In genomic region chr6:88815489-88815888, GRCm38 (mm10) we compare ENCODE assay signal across 21 mouse cellular contexts. TPM values are rescaled to one million over a fixed set of nuclear protein-coding genes. Genes with fewer than 3 reads are reported as not detected.
DNase-seq lines count a peak whose midpoint lies in the region; ATAC-seq and TF ChIP-seq lines count a peak whose summit lies in the region.
"Had no signal": no experiment of that assay in that cellular context is flagged by ENCODE, and none has a peak within 500 bp of the region (broad histone marks: within the 10 kb centered on the region; RNA-seq: fewer than 3 reads in every experiment).

No protein-coding gene starts in this region.

- H3K9ac ChIP-seq in forebrain, embryonic 14.5 days (ENCODE audit: low read length), result no peak overlapping the region
- no peak overlapping the region for H3K9ac ChIP-seq in midbrain, embryonic 16.5 days (ENCODE audit: low read depth, low read length)
- H3K9ac ChIP-seq in forebrain, postnatal 0 days, result no peak overlapping the region
- H3K9ac ChIP-seq: embryonic facial prominence, embryonic 15.5 days; hindbrain, embryonic 14.5 days had no signal

- H3K9me3 ChIP-seq in forebrain, embryonic 10.5 days, result no peaks in the 10 kb centered on the region
- no peaks in the 10 kb centered on the region for H3K9me3 ChIP-seq in forebrain, embryonic 14.5 days (replicated peaks; ENCODE audit: control insufficient read depth, low read length)
- no peaks in the 10 kb centered on the region for H3K9me3 ChIP-seq in midbrain, embryonic 16.5 days (replicated peaks; ENCODE audit: control insufficient read depth, low read length, poor library complexity, severe bottlenecking)
- H3K9me3 ChIP-seq in forebrain, postnatal 0 days (ENCODE audit: low read length), result no peaks in the 10 kb centered on the region
- H3K9me3 ChIP-seq: embryonic facial prominence, embryonic 15.5 days; heart, embryonic 10.5 days had no signal

- peak overlapping the region; percentile 35; the same call in 1 of the 2 replicates for H3K27ac ChIP-seq in forebrain, embryonic 10.5 days
- H3K27ac ChIP-seq in forebrain, embryonic 14.5 days (ENCODE audit: low read depth, low read length), result no peak overlapping the region
- peak overlapping the region; percentile 16 for H3K27ac ChIP-seq in left cerebral cortex, adult 2 months
- peak overlapping the region; percentile 75 for H3K27ac ChIP-seq in testis, adult 2 months (ENCODE audit: control insufficient read depth, insufficient read depth, low read depth, low read length)
- no peak overlapping the region for H3K27ac ChIP-seq in midbrain, embryonic 16.5 days (ENCODE audit: low read length)
- H3K27ac ChIP-seq in forebrain, postnatal 0 days (ENCODE audit: low read depth, low read length), result no peak overlapping the region
- H3K27ac ChIP-seq: embryonic facial prominence, embryonic 15.5 days; heart, embryonic 10.5 days; hindbrain, embryonic 14.5 days had no signal

- no peak overlapping the region for H3K4me3 ChIP-seq in forebrain, embryonic 10.5 days
- H3K4me3 ChIP-seq in forebrain, embryonic 14.5 days (ENCODE audit: low read depth, low read length), result no peak overlapping the region
- H3K4me3 ChIP-seq in left cerebral cortex, adult 2 months, result no peak overlapping the region
- peak overlapping the region; percentile 51 for H3K4me3 ChIP-seq in testis, adult 2 months (ENCODE audit: control insufficient read depth, low read depth, low read length)
- H3K4me3 ChIP-seq in midbrain, embryonic 16.5 days (ENCODE audit: low read depth, low read length), result no peak overlapping the region
- no peak overlapping the region for H3K4me3 ChIP-seq in forebrain, postnatal 0 days (ENCODE audit: low read depth, low read length)
- H3K4me3 ChIP-seq: embryonic facial prominence, embryonic 15.5 days; erythroblast, embryonic 14.5 days; heart, embryonic 10.5 days had no signal

- no peak for ATAC-seq in forebrain, embryonic 14.5 days
- ATAC-seq in midbrain, embryonic 16.5 days, result 0 out of 2 replicates have a peak, but pooled peaks have one; percentile 25
- no peak for ATAC-seq in forebrain, postnatal 0 days

- H3K27me3 ChIP-seq in forebrain, embryonic 10.5 days (ENCODE audit: poor library complexity, severe bottlenecking), result no peaks in the 10 kb centered on the region
- no peaks in the 10 kb centered on the region for H3K27me3 ChIP-seq in forebrain, embryonic 14.5 days (replicated peaks; ENCODE audit: control insufficient read depth, insufficient read depth, low read length)
- H3K27me3 ChIP-seq in testis, adult 2 months (ENCODE audit: control insufficient read depth, insufficient read depth, low read length), result no peaks in the 10 kb centered on the region
- H3K27me3 ChIP-seq in midbrain, embryonic 16.5 days (ENCODE audit: control insufficient read depth, insufficient read depth, low read depth, low read length), result no peaks in the 10 kb centered on the region
- H3K27me3 ChIP-seq in forebrain, postnatal 0 days (ENCODE audit: insufficient read depth, low read length), result no peaks in the 10 kb centered on the region
- H3K27me3 ChIP-seq: embryonic facial prominence, embryonic 15.5 days had no signal

- no peak for TF ChIP-seq CTCF in left cerebral cortex, adult 2 months (IDR thresholded peaks at IDR 0.05)
- no peak for TF ChIP-seq CTCF in testis, adult 2 months (IDR thresholded peaks at IDR 0.05; ENCODE audit: control insufficient read depth, insufficient read depth, insufficient replicate concordance, low read depth, low read length)
- TF ChIP-seq CTCF in forebrain, postnatal 0 days (IDR thresholded peaks at IDR 0.05; ENCODE audit: low read depth), result no peak

- H3K4me1 ChIP-seq in forebrain, embryonic 10.5 days, result peaks cover 43% of the 10 kb centered on the region
- no peaks in the 10 kb centered on the region for H3K4me1 ChIP-seq in forebrain, embryonic 14.5 days (ENCODE audit: control insufficient read depth, insufficient read depth, low read length)
- H3K4me1 ChIP-seq in testis, adult 2 months (ENCODE audit: control insufficient read depth, insufficient read depth, low read length), result peaks cover 10% of the 10 kb centered on the region
- no peaks in the 10 kb centered on the region for H3K4me1 ChIP-seq in midbrain, embryonic 16.5 days (ENCODE audit: control insufficient read depth, insufficient read depth, low read length)
- H3K4me1 ChIP-seq in forebrain, postnatal 0 days (ENCODE audit: insufficient read depth), result 0 out of 2 replicates have a peak, but pooled peaks cover 2% of the 10 kb centered on the region

- no peak overlapping the region for H3K4me2 ChIP-seq in forebrain, embryonic 14.5 days (ENCODE audit: low read length)
- no peak overlapping the region for H3K4me2 ChIP-seq in midbrain, embryonic 16.5 days (ENCODE audit: low read length)
- no peak overlapping the region for H3K4me2 ChIP-seq in forebrain, postnatal 0 days (ENCODE audit: low read depth)
- H3K4me2 ChIP-seq: embryonic facial prominence, embryonic 15.5 days; hindbrain, embryonic 14.5 days had no signal

- H3K36me3 ChIP-seq in forebrain, embryonic 10.5 days (replicated peaks), result no peaks in the 10 kb centered on the region
- H3K36me3 ChIP-seq in forebrain, embryonic 14.5 days (ENCODE audit: control insufficient read depth, insufficient read depth, low read length), result no peaks in the 10 kb centered on the region
- H3K36me3 ChIP-seq in testis, adult 2 months (ENCODE audit: control insufficient read depth, insufficient read depth, low read length), result peaks cover 2% of the 10 kb centered on the region; the same call in 1 of the 2 replicates
- no peaks in the 10 kb centered on the region for H3K36me3 ChIP-seq in midbrain, embryonic 16.5 days (ENCODE audit: control insufficient read depth, insufficient read depth, low read length)
- no peaks in the 10 kb centered on the region for H3K36me3 ChIP-seq in forebrain, postnatal 0 days (ENCODE audit: insufficient read depth)
- H3K36me3 ChIP-seq: embryonic facial prominence, embryonic 15.5 days; heart, embryonic 10.5 days had no signal

- intact Hi-C loops in left cerebral cortex, adult 2 months (cut with DNase I), result no loop called here

- WGBS in forebrain, embryonic 10.5 days, result 81% methylated on average over 3 of the region's 3 CpGs
- WGBS in forebrain, embryonic 14.5 days, result 85% methylated on average over 3 of the region's 3 CpGs
- 79% methylated on average over 3 of the region's 3 CpGs for WGBS in midbrain, embryonic 16.5 days
- WGBS in forebrain, postnatal 0 days, result 82% methylated on average over 3 of the region's 3 CpGs

- TF ChIP-seq POLR2A in testis, adult 2 months (IDR thresholded peaks at IDR 0.05; ENCODE audit: control insufficient read depth, low read depth, low read length), result no peak

- no peak for DNase-seq in forebrain, embryonic 10.5 days (ENCODE audit: extremely low spot score, low spot score)
- DNase-seq in forebrain, embryonic 14.5 days (ENCODE audit: low spot score), result no peak
- no peak for DNase-seq in left cerebral cortex, adult 2 months (ENCODE audit: extremely low spot score in 1 of 2, low spot score in 2 of 2)
- no peak for DNase-seq in left cerebral cortex, adult 11 months (ENCODE audit: low spot score)
- DNase-seq in testis, postnatal 10 days (ENCODE audit: low spot score), result no peak
- DNase-seq in forebrain, postnatal 0 days, result no peak
- DNase-seq: adrenal gland, postnatal 10 days; cerebellum, adult 18-20 months; cerebellum, adult 9-11 months; embryo, embryonic 11 days; gastrocnemius, postnatal 25 days; heart, adult 18-20 months; heart, postnatal 10 days; heart, postnatal 4 days had no signal

RNA-seq across cellular contexts. Expression of gene Abtb1, which starts 26.3 kb away (rescaled TPM):
- 20.8 and 21.5 TPM in 2 replicates for polyA plus RNA-seq in forebrain, embryonic 10.5 days (2016; fragmentation: Nextera tagmentation; extraction: Ambion mirVana)
- polyA plus RNA-seq in forebrain, embryonic 14.5 days (2014; fragmentation: Nextera tagmentation; extraction: Ambion mirVana), result 31.4 and 35.7 TPM in 2 replicates
- total RNA-seq in left cerebral cortex, adult 2 months (2021), result 10 to 100 TPM; 39.7 to 40.5 TPM
- polyA plus RNA-seq in testis, adult 2 months (2012; rRNA removed), result 46.5 and 51.8 TPM in 2 replicates
- 37.3 and 40.7 TPM in 2 replicates for polyA plus RNA-seq in midbrain, embryonic 16.5 days (2015; fragmentation: Nextera tagmentation; extraction: Ambion mirVana)
- 37.0 and 50.5 TPM in 2 replicates for total RNA-seq in forebrain, postnatal 0 days (2014; rRNA removed)
- 30.4 and 31.1 TPM in 2 replicates for polyA plus RNA-seq in forebrain, postnatal 0 days (2015; fragmentation: Nextera tagmentation; extraction: Ambion mirVana)

RNA-seq across cellular contexts. Expression of gene Podxl2, which starts 59.4 kb away (rescaled TPM):
- 44.7 and 52.8 TPM in 2 replicates for polyA plus RNA-seq in forebrain, embryonic 10.5 days (2016; fragmentation: Nextera tagmentation; extraction: Ambion mirVana)
- polyA plus RNA-seq in forebrain, embryonic 14.5 days (2014; fragmentation: Nextera tagmentation; extraction: Ambion mirVana), result 334 and 428 TPM in 2 replicates
- total RNA-seq in left cerebral cortex, adult 2 months (2021), result 100 to 1,000 TPM; 196 to 201 TPM
- polyA plus RNA-seq in testis, adult 2 months (2012; rRNA removed), result 20.5 and 21.3 TPM in 2 replicates
- polyA plus RNA-seq in midbrain, embryonic 16.5 days (2015; fragmentation: Nextera tagmentation; extraction: Ambion mirVana), result 662 and 671 TPM in 2 replicates
- 917 and 954 TPM in 2 replicates for total RNA-seq in forebrain, postnatal 0 days (2014; rRNA removed)
- 702 and 718 TPM in 2 replicates for polyA plus RNA-seq in forebrain, postnatal 0 days (2015; fragmentation: Nextera tagmentation; extraction: Ambion mirVana)
- total RNA-seq: MEL had no signal

Comparison
In these comparisons a context has a peak if more than half of its experiments do, and no peak if none do; other contexts are left out.
1. H3K27ac ChIP-seq: peak in forebrain, embryonic 10.5 days (single experiment), left cerebral cortex, adult 2 months (single experiment) and testis, adult 2 months (single experiment); none in forebrain, embryonic 14.5 days (single experiment), midbrain, embryonic 16.5 days (single experiment) and forebrain, postnatal 0 days (single experiment).